Mouse (Mus musculus) lung, postnatal 4 days (tissue): ENCODE results near the gene Gm3183.
"Not testable (repeated sequence)": the region's sequence is repeated elsewhere in the genome, so short reads cannot be mapped to it uniquely, and the experiment has no call there.

Experiments
- DNase-seq, 2 experiments: peaks; one replicate each; pipeline ENCODE4 v3.0.0; 2021

Gene Gm3183

DNA sequence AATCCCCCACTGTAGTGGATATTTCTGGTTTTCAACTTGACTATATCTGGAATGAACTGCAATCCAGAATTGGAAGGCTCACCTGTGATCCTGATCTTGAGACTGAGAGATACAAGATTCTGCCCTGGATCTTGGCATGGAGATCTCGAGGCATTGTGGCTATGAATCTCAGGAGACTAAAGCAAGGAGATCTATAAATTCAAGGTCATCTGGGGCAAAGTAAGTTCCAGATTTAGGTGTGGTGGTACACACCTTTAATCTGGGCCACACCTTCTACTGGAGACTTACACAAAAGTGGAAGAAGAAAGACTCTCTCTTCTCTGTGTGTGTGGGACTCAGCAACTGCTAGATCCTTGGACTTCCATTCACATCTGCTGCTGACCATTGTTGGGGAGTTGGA, at the start of gene Gm3183:
Gm3183 (plus strand) TSS at position 301 of the 400 bp plus-strand sequence.
- not testable (repeated sequence) for DNase-seq
